Mouse (Mus musculus) kidney, embryonic 14.5 days (tissue): Measurements from ENCODE around the gene Phykpl. TPM values are rescaled to one million over a fixed set of nuclear protein-coding genes. Genes with fewer than 3 reads are reported as not detected.
A peak's percentile ranks its signal among the peaks of the same experiment; 100 is the strongest.

ENCODE experiments used
- ATAC-seq: fragments of 200-750 bp; cut with Nextera tagmentation; 2 replicates; pipeline ENCODE4 v1.8.0; 2017; ENCODE audit warnings: moderate number of reproducible peaks, mild to moderate bottlenecking, moderate TSS enrichment, moderate library complexity; ENCODE audit not compliant: low FRiP score, low TSS enrichment
- H3K27ac ChIP-seq: fragments of 300-500 bp; sonication (generic); 2 replicates; pipeline ENCODE4 v1.5.1; 2014; ENCODE audit warnings: low read depth, mild to moderate bottlenecking, low read length, moderate library complexity, mixed read lengths
- H3K27me3 ChIP-seq: fragments of 300-500 bp; sonication (generic); 2 replicates; pipeline ENCODE4 v1.6.1; 2014; ENCODE audit warnings: mild to moderate bottlenecking, low read length; ENCODE audit not compliant: control insufficient read depth, insufficient read depth
- H3K36me3 ChIP-seq: fragments of 300-500 bp; sonication (generic); 2 replicates; pipeline ENCODE4 v1.6.1; 2014; ENCODE audit warnings: low read length, mixed read lengths; ENCODE audit not compliant: control insufficient read depth, insufficient read depth
- H3K4me1 ChIP-seq: fragments of 300-500 bp; sonication (generic); 2 replicates; pipeline ENCODE4 v1.6.1; 2014; ENCODE audit warnings: low read length, mixed read lengths; ENCODE audit not compliant: control insufficient read depth, insufficient read depth
- H3K4me2 ChIP-seq: fragments of 300-500 bp; sonication (generic); replicated peaks from 2 replicates; pipeline ENCODE4 v1.6.1; 2014; ENCODE audit warnings: low read depth, mild to moderate bottlenecking, low read length
- H3K4me3 ChIP-seq: fragments of 300-500 bp; sonication (generic); 2 replicates; pipeline ENCODE4 v1.5.1; 2014; ENCODE audit warnings: mild to moderate bottlenecking, low read length
- H3K9ac ChIP-seq: fragments of 300-500 bp; sonication (generic); 2 replicates; pipeline ENCODE4 v1.6.1; 2014; ENCODE audit warnings: low read depth, mild to moderate bottlenecking, low read length, moderate library complexity
- H3K9me3 ChIP-seq: fragments of 300-500 bp; sonication (generic); 2 replicates; pipeline ENCODE4 v1.6.1; 2016; ENCODE audit warnings: low read length; ENCODE audit not compliant: control insufficient read depth
- WGBS: fragments of 180-500 bp; shearing (Covaris S2); extraction: QIAGEN DNeasy Blood & Tissue Kit; methylation state at CpG from one replicate; pipeline ENCODE4 v1.1.7; 2014; 5-methylcytosine and 5-hydroxymethylcytosine counted together
- polyA plus RNA-seq: library from polyadenylated mRNA; unstranded; fragments of >200 nt; fragmentation: Nextera tagmentation; extraction: Ambion mirVana; gene quantifications from 2 replicates; pipeline ENCODE4 v1.2.1, GENCODE M21; 2014

Gene Phykpl
- polyA plus RNA-seq, 1 experiment from 2014 or later = 23.2 TPM

DNA sequence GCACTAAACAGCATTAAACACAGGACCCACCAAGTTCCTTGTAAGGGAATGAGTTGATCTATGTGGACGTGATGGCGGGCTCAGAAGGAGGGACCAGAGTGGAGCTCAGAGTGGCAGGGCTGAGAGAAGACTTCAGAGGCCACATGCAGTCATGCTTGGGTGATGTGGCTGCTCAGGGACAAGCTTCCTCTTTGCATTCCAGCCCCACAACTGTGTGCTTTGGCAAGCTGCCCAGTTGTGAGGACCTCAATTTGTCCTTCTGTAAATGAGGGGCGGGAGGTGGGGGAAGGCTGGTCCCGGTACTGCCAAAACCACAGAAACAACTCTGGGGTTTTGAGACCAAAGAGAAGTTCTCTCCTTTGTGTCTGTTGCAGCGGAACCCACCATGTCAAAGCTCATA lies 33.3 kb upstream of the Phykpl start:
- ATAC-seq = 0 out of 2 replicates have a peak, but pooled peaks have one; percentile 68
- H3K4me2 ChIP-seq = no peak overlapping the region
- 47% methylated on average over 5 of the region's 5 CpGs for WGBS
- peaks cover 12% of the 10 kb centered on the region for H3K4me1 ChIP-seq
- no peaks in the 10 kb centered on the region for H3K36me3 ChIP-seq
- H3K9ac ChIP-seq = no peak overlapping the region
- no peaks in the 10 kb centered on the region for H3K9me3 ChIP-seq
- 0 out of 2 replicates have a peak overlapping the region, but pooled peaks have one; percentile 47 for H3K27ac ChIP-seq
- H3K27me3 ChIP-seq = no peaks in the 10 kb centered on the region
- no peak overlapping the region for H3K4me3 ChIP-seq

DNA sequence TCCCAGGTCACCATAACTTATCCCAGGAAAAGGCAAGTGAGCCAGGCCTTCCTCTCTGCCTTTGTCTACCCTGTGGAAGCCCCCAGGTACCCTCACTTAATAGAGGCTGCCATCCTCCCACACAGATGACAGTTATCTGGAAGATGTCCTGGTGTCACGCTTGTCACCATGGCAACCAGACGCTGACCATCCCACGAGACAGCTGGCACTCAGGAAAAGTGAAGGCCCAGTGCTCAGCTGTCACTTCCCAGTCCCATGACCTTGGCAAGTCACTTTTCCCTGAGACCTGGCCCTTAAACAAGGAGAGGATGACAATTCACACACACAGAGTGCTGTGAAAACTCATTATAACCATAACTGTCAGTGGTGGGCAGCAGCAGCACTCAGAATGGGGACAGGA lies 32.5 kb upstream of the Phykpl start:
- Histone ChIP-seq H3K27ac (no peak overlapping the region), H3K36me3 (no peaks in the 10 kb centered on the region), H3K9me3 (no peaks in the 10 kb centered on the region), H3K4me3 (no peak overlapping the region), H3K4me1 (peaks cover 12% of the 10 kb centered on the region), H3K4me2 (no peak overlapping the region), H3K27me3 (no peaks in the 10 kb centered on the region), H3K9ac (no peak overlapping the region)
- no peak for ATAC-seq
- 54% methylated on average over 3 of the region's 3 CpGs for WGBS

DNA sequence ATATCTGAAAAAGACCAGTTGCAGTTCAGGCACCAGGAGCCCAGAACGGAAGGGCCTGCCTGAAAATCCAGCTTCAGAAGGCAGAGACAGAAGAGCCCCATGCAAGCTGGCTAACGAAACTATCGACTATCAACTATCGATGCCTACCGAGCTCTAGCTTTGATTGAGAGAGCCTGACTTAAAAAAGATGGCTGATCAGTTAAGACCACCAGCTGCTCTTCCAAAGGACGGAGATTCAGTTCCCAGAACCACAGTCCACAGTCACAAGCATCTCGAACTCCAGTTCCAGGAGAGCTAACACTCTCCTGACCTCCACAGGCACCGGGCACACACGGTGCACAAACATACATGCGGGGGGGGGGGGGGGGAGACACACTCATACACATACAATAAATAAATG lies 30.0 kb upstream of the Phykpl start:
- Histone ChIP-seq H3K27me3 (no peaks in the 10 kb centered on the region), H3K4me2 (no peak overlapping the region), H3K36me3 (no peaks in the 10 kb centered on the region), H3K4me3 (no peak overlapping the region), H3K9ac (no peak overlapping the region), H3K27ac (no peak overlapping the region), H3K4me1 (peaks cover 12% of the 10 kb centered on the region), H3K9me3 (no peaks in the 10 kb centered on the region)
- no peak for ATAC-seq
- 74% methylated on average over 9 of the region's 10 CpGs for WGBS

DNA sequence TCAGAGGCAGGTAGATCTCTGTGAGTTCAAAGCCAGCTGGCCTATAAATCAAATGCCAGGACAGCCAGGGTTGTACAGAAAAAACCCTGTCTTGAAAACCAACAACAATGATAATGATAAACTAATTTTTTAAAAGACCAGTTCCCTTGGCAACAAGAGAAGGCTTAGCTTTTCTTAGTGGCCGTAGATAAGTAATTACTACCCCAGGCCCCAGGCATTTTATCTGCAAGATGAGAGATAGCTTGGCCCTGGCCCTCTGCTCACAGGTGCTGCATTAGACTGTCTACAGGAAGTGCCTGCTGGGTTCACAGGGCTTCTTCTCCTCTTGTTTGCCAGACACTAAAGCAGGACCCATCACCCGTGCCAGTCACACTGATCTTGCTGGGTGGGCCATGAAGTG lies 29.5 kb upstream of the Phykpl start:
- no peak overlapping the region for H3K9ac ChIP-seq
- WGBS = 63% methylated on average over 2 of the region's 2 CpGs
- peaks cover 12% of the 10 kb centered on the region for H3K4me1 ChIP-seq
- no peak overlapping the region for H3K4me3 ChIP-seq
- H3K27me3 ChIP-seq = no peaks in the 10 kb centered on the region
- no peak overlapping the region for H3K4me2 ChIP-seq
- no peaks in the 10 kb centered on the region for H3K36me3 ChIP-seq
- no peaks in the 10 kb centered on the region for H3K9me3 ChIP-seq
- no peak overlapping the region for H3K27ac ChIP-seq
- no peak for ATAC-seq

DNA sequence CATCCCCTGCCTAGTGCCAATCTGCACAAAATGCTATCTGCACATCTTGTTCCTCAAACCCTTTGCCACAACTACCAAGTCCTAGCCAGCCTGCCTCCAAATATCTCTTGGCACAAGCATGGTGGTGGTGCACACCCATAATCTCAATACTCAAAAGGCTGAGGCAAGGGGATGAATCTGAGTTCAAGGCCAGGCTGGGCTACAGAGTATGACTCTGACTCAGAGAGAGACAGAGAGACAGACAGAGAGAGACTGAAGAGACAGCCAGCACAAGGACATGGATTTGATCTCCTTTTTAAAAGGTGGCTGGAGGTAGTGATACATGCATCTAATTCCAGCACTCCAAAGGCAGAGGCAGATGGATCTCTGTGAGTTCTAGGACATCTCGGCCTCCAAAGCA lies 21.3 kb upstream of the Phykpl start:
- Histone ChIP-seq H3K27ac (no peak overlapping the region), H3K9me3 (0 out of 2 replicates have a peak, but pooled peaks cover 2% of the 10 kb centered on the region), H3K4me2 (no peak overlapping the region), H3K36me3 (no peaks in the 10 kb centered on the region), H3K4me1 (no peaks in the 10 kb centered on the region), H3K4me3 (no peak overlapping the region), H3K27me3 (no peaks in the 10 kb centered on the region), H3K9ac (no peak overlapping the region)
- no peak for ATAC-seq
- WGBS = 89% methylated on average over 1 of the region's 1 CpGs

DNA sequence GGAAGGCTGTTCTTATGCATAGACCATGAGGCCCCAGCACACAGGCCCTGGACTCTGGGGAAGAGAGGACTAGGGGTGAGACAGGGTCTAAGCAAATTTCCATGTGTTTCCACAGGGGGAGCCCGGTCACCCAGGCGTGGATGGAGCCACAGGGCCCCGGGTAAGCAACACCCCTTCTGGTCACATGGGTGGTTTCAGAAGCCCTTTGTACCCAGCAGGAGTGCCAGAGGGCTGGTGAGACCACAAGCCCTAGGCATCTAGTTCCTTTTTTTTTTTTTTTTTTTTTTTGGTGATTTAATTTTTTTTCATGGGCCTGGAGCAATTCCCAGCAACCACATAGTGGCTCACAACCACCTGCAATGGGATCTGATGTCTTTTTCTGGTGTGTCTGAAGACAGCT lies 19.5 kb upstream of the Phykpl start:
- WGBS = 24% methylated on average over 3 of the region's 3 CpGs
- peak; percentile 62; the same call in 1 of the 2 replicates for ATAC-seq

DNA sequence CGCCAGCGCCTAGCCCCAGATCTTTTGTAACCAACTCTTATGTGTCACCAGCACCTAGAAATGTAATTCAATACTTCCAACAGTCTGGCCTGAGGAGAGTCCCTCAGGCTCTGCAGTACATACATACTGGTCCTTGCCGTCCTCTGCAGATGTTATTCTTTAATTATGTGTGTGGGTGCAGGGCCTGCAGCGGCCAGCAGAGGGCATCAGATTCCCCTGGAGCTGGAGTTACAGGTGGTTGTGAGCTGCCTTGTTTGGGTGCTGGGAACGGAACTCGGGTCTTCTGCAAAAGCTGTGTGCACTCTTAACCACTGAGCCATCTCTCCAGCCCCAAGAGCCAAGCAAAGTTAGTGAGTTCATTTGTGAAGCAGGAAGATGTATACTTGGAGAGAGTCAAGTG lies 18.6 kb upstream of the Phykpl start:
- H3K4me3 ChIP-seq = no peak overlapping the region
- no peaks in the 10 kb centered on the region for H3K27me3 ChIP-seq
- H3K36me3 ChIP-seq = no peaks in the 10 kb centered on the region
- no peak overlapping the region for H3K4me2 ChIP-seq
- no peak overlapping the region for H3K27ac ChIP-seq
- 0 out of 2 replicates have a peak, but pooled peaks cover 2% of the 10 kb centered on the region for H3K9me3 ChIP-seq
- no peaks in the 10 kb centered on the region for H3K4me1 ChIP-seq
- H3K9ac ChIP-seq = no peak overlapping the region
- 87% methylated on average over 6 of the region's 6 CpGs for WGBS
- ATAC-seq = no peak

More for the DNA sequence above, 19.5 kb upstream of the Phykpl start:
- H3K9me3 ChIP-seq = 0 out of 2 replicates have a peak, but pooled peaks cover 2% of the 10 kb centered on the region
- no peaks in the 10 kb centered on the region for H3K27me3 ChIP-seq
- no peak overlapping the region for H3K9ac ChIP-seq
- H3K36me3 ChIP-seq = no peaks in the 10 kb centered on the region
- no peak overlapping the region for H3K4me2 ChIP-seq
- H3K27ac ChIP-seq = no peak overlapping the region
- no peak overlapping the region for H3K4me3 ChIP-seq
- no peaks in the 10 kb centered on the region for H3K4me1 ChIP-seq

DNA sequence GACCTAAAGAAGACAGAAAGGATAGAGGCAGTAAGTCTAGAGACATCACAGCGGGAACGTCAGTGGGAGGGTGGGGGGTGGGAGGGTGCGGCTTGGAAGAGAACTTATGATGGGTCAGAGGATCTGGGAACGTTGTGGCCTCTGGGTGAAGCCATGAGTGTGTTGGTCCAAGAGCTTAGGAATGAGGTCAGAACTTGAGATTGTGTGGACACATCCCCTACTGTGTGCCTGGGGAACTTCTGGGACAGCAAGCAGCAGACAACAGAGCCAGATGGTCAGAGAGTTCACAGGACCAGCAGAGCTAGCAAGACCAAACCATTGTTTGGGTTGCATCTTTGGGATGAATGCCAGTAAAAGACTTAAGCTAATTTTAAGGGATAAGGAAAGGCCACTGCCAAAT lies 15.8 kb upstream of the Phykpl start:
- no peak overlapping the region for H3K4me3 ChIP-seq
- H3K36me3 ChIP-seq = no peaks in the 10 kb centered on the region
- H3K9me3 ChIP-seq = 0 out of 2 replicates have a peak, but pooled peaks cover 2% of the 10 kb centered on the region
- 90% methylated on average over 4 of the region's 4 CpGs for WGBS
- ATAC-seq = no peak
- H3K27ac ChIP-seq = no peak overlapping the region
- 0 out of 2 replicates have a peak, but pooled peaks cover 3% of the 10 kb centered on the region for H3K4me1 ChIP-seq
- H3K9ac ChIP-seq = no peak overlapping the region
- H3K27me3 ChIP-seq = no peaks in the 10 kb centered on the region
- no peak overlapping the region for H3K4me2 ChIP-seq

DNA sequence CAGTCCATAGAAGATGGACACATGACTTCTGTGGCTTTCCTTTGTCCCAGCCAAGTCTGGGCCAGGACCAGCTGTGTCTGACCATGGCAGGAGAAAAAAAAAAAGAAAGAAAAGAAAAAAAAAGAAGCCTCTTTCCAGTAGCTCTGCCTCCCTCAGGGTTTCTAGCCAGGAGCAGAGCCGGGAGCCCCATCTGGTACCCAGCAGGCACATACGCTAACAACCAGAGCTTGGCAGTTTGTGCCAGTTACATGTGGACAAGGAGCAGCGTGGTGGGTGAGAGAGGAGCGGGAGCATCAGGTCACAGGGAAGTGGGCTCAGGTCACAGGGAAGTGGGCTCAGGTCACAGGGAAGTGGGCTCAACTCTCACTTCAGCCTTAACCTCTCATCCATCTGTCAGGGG lies 8.1 kb upstream of the Phykpl start:
- Histone ChIP-seq H3K27ac (no peak overlapping the region), H3K4me2 (no peak overlapping the region), H3K9me3 (no peaks in the 10 kb centered on the region), H3K4me3 (no peak overlapping the region), H3K36me3 (no peaks in the 10 kb centered on the region), H3K9ac (no peak overlapping the region), H3K4me1 (0 out of 2 replicates have a peak, but pooled peaks cover 3% of the 10 kb centered on the region), H3K27me3 (no peaks in the 10 kb centered on the region)
- WGBS = 86% methylated on average over 4 of the region's 4 CpGs
- no peak for ATAC-seq
